Mouse (Mus musculus): ENCODE measurements around the gene Cyb5d1.

- no peak for TF ChIP-seq POLR2A (IDR thresholded peaks at IDR 0.05; ENCODE audit: insufficient read depth, low read depth, low read length)
- TF ChIP-seq EP300 (IDR thresholded peaks at IDR 0.05; ENCODE audit: insufficient read depth, low read depth, low read length), result no peak
Measured at GRCm38 (mm10) chr11:69369215-69369989, 26.0 kb downstream of the Cyb5d1 start, which contains the start of gene Chd3.

Measured in heart, adult 2 months (tissue).